Mouse (Mus musculus) cerebral cortex, adult 2 months (tissue): Measurements from ENCODE around the gene Tekt4.

Source experiments
- WGBS: fragments of 180-500 bp; shearing (Covaris S2); methylation state at CpG from one replicate; pipeline ENCODE4 v1.1.7; 2018; 5-methylcytosine and 5-hydroxymethylcytosine counted together

The Tekt4 gene

GRCm38 (mm10) chr17:25432433-25433181, 21.8 kb upstream of the Tekt4 start:
- 4% methylated on average over 53 of the region's 53 CpGs for WGBS

- 2% methylated on average over 40 of the region's 40 CpGs for WGBS
These were observed 21.2 kb upstream of the Tekt4 start for GRCm38 (mm10) chr17:25433223-25433616.

- WGBS = under 1% methylated on average over 76 of the region's 103 CpGs
These were observed 20.5 kb upstream of the Tekt4 start, which contains the start of gene Cacna1h for GRCm38 (mm10) chr17:25433617-25434606. TSS of gene Cacna1h (minus strand) at chr17:25433783.

GRCm38 (mm10) chr17:25441417-25441816, 13.0 kb upstream of the Tekt4 start:
- WGBS = 83% methylated on average over 6 of the region's 6 CpGs

GRCm38 (mm10) chr17:25442889-25443288, 11.5 kb upstream of the Tekt4 start:
- WGBS = 72% methylated on average over 3 of the region's 3 CpGs

- 57% methylated on average over 4 of the region's 4 CpGs for WGBS
These were observed 9.3 kb upstream of the Tekt4 start for GRCm38 (mm10) chr17:25445074-25445473.

- WGBS = 86% methylated on average over 3 of the region's 3 CpGs
These were observed 8.6 kb upstream of the Tekt4 start for GRCm38 (mm10) chr17:25445841-25446240.

- 73% methylated on average over 12 of the region's 12 CpGs for WGBS
These were observed 6.5 kb upstream of the Tekt4 start for GRCm38 (mm10) chr17:25447865-25448264.

- 85% methylated on average over 4 of the region's 4 CpGs for WGBS
These were observed 4.1 kb upstream of the Tekt4 start for GRCm38 (mm10) chr17:25450329-25450728.

GRCm38 (mm10) chr17:25452246-25452965, 2.0 kb upstream of the Tekt4 start:
- 84% methylated on average over 5 of the region's 5 CpGs for WGBS

- WGBS = 36% methylated on average over 8 of the region's 8 CpGs
These were observed 2.1 kb downstream of the Tekt4 start for GRCm38 (mm10) chr17:25456540-25456939.

GRCm38 (mm10) chr17:25462236-25462875, 7.9 kb downstream of the Tekt4 start:
- WGBS = 59% methylated on average over 9 of the region's 9 CpGs

GRCm38 (mm10) chr17:25463326-25463945, 9.0 kb downstream of the Tekt4 start:
- 79% methylated on average over 4 of the region's 4 CpGs for WGBS

GRCm38 (mm10) chr17:25464091-25464490, 9.7 kb downstream of the Tekt4 start:
- WGBS = 94% methylated on average over 4 of the region's 4 CpGs

- WGBS = 87% methylated on average over 2 of the region's 2 CpGs
These were observed 11.8 kb downstream of the Tekt4 start for GRCm38 (mm10) chr17:25466257-25466656.

- 84% methylated on average over 6 of the region's 6 CpGs for WGBS
These were observed 13.4 kb downstream of the Tekt4 start for GRCm38 (mm10) chr17:25467781-25468180.

GRCm38 (mm10) chr17:25468301-25468700, 13.9 kb downstream of the Tekt4 start:
- WGBS = 83% methylated on average over 6 of the region's 6 CpGs

GRCm38 (mm10) chr17:25469798-25470197, 15.4 kb downstream of the Tekt4 start:
- WGBS = 15% methylated on average over 8 of the region's 8 CpGs

- WGBS = 57% methylated on average over 8 of the region's 8 CpGs
These were observed 17.0 kb downstream of the Tekt4 start for GRCm38 (mm10) chr17:25471418-25471817.

- WGBS = 74% methylated on average over 14 of the region's 14 CpGs
These were observed 17.6 kb downstream of the Tekt4 start for GRCm38 (mm10) chr17:25472044-25472443.
